Mouse (Mus musculus): ENCODE measurements around the gene Poln. TPM values are rescaled to one million over a fixed set of nuclear protein-coding genes. Genes with fewer than 3 reads are reported as not detected.

Poln gene
- total RNA-seq, 4 experiments from 2014 or later: 0.73 to 1.3 (median 1.1) TPM

- peak; percentile 19 to 37 for DNase-seq (ENCODE audit: low spot score in 2 of 2)
These were observed 50.0 kb downstream of the Poln start for GRCm38 (mm10) chr5:34119121-34119856.

GRCm38 (mm10) chr5:34105681-34106080 is 63.6 kb downstream of the Poln start:
- DNase-seq (ENCODE audit: low spot score in 2 of 2): no peak

GRCm38 (mm10) chr5:34097333-34097732 is 71.9 kb downstream of the Poln start:
- DNase-seq (ENCODE audit: low spot score in 2 of 2): peak; percentile 38 to 56

- no peak for DNase-seq (ENCODE audit: low spot score in 2 of 2)
These were observed 76.2 kb downstream of the Poln start for GRCm38 (mm10) chr5:34093021-34093420.

- DNase-seq (ENCODE audit: low spot score in 2 of 2): no peak
These were observed 136.7 kb downstream of the Poln start for GRCm38 (mm10) chr5:34032520-34032919.

DNA sequence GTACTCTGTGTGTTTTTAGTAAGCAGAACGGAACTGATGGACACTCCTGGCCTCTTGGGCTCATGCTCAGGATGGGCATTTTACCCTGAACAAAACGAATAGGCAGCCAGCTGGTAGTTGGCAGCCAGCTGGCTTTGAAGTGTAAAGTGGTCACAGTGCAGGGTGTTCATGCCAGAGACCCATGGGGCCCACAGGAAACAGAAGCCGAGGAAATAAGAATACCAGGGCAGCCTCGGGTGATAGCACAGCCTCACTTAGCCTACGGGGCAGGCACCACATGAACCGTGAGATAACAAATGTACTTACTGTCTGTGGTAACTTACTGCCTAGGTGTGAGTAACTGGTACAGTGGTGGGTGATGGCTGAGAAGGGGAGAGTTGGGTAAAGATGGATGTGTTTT is 138.2 kb downstream of the Poln start:
- no peak for DNase-seq (ENCODE audit: low spot score in 2 of 2)

DNA sequence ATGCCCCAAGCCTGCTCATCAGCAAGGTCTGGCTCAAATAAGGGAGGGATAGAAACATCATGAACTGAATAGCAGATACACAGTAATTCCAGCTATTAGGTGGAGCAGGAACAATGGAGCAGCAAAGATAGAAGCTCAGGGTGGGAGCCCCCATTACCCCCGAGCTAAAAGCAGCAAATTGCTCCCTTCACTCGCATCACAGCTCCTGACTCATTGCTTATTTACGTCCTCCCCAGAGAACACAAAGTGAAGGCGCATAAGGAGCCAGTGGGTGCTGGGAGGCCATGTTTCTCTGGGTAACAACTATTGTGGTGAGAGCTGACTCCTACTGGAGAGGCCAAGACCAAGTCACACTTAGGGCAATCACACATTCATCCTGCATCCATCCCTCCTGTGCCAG is 139.1 kb downstream of the Poln start:
- no peak for DNase-seq (ENCODE audit: low spot score in 2 of 2)

GRCm38 (mm10) chr5:34018968-34019367 is 150.3 kb downstream of the Poln start:
- DNase-seq (ENCODE audit: low spot score in 2 of 2): no peak

- DNase-seq (ENCODE audit: low spot score in 2 of 2): no peak
These were observed 154.6 kb downstream of the Poln start for GRCm38 (mm10) chr5:34014652-34015051.

DNA sequence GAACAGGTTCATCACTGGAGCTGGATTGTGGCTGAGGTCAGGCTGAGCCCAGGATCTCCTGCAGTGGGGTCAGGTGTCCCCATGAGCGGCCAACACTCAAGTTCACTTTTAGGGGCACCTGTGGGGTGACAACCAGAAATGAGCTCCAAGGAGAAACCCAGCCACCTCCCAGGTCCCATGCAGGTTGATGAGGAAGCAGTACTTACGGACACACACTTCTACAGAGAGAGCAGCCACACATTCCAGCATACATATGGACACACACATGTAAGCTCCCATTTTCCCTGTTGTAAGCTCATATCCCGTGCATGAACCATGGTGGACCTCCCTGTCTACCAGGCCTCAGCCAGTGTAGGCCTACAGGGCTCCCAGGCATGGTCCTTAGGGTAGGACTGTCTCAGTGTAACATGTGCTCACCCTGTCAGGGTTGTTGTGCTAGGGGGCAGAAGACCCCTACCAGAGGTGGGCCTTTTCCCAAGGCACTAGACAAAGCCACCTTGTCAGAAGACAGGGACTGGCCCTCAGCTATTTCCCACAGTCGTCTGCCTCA is 161.8 kb downstream of the Poln start:
- no peak for DNase-seq (ENCODE audit: low spot score in 2 of 2)

DNA sequence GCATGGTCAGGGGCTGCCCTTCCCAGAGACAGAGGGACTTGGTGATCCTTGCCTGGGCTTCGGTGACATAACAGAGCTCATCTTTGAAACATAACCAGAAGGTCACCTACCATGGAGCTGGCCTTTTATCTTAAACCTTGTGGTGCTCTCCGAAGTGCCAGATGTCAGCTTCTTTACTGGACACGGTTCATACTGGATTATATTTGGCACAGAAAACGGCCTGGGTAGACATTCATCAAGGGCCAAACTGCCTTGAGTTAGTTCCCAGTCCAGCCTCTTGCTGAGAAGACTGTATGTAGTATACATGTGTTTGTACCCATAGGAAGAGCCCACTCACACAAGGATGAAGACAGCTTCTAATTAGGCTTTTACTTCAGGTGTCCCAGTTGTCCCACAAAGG is 162.4 kb downstream of the Poln start:
- DNase-seq (ENCODE audit: low spot score in 2 of 2): no peak

GRCm38 (mm10) chr5:34004618-34005017 is 164.6 kb downstream of the Poln start:
- DNase-seq (ENCODE audit: low spot score in 2 of 2): no peak

GRCm38 (mm10) chr5:34002636-34003035 is 166.6 kb downstream of the Poln start:
- DNase-seq (ENCODE audit: low spot score in 2 of 2): no peak

GRCm38 (mm10) chr5:34001401-34001800 is 167.8 kb downstream of the Poln start:
- DNase-seq (ENCODE audit: low spot score in 2 of 2): no peak

DNA sequence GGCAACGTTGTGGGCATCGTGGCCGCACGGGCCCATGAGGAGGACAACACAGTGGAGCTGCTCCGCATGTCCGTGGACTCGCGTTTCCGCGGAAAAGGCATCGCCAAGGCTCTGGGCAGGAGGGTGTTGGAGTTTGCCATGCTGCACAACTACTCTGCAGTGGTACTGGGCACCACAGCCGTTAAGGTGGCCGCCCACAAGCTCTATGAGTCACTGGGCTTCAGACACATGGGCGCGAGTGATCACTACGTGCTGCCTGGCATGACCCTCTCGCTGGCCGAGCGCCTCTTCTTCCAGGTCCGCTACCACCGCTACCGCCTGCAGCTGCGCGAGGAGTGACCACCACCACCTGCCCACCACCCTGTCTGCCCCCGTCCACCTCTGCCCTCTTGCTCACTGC is 168.4 kb downstream of the Poln start:
- no peak for DNase-seq (ENCODE audit: low spot score in 2 of 2)

DNA sequence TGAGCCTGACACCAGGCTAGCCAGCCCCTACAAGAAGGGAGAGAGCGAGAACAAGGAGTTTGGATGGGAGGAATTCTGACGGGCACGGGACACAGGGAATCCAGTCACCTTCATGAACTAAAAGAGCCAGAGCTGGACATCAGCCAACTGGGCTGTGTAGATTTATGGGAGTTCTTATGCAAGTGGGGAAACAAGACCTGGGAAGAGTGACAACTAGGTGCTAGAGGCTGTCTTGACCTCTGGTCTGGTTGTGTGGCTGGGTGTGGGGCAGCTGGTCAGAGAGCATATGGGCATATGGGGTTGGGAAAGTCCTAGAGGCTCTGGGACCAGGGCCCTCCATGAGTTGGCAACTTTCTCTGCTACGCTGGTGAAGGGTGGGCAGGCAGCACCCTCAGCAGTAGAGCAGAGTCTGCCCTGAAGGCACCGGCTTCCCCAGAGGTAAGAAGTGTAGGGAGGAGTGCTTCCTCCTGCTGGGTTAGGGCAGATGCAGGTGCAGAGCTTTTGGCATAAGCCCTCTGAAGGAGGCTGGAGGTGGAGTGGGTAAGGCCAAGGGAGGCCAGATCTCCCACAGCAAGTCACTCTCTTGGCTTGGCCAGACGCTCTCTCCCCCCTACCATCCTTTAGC is 169.7 kb downstream of the Poln start:
- no peak for DNase-seq (ENCODE audit: low spot score in 2 of 2)

DNA sequence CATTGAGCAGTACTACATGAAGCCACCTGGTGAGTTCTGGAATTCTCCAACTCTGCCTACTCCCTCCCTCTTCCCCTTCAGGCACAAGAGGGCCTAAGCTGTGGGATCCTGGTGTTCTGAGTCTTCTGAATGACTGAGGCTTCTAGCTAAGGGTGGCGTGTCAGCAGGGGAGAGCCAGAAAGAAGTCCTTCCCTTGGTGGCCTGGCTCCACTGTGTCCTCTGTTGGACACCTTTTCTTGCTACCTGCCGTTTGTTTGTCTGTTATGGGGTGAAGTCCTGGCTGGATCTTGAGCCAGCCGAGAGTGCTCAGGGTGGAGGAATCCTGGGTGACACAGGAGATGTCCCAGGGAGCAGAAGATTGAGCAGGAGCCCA is 170.8 kb downstream of the Poln start:
- no peak for DNase-seq (ENCODE audit: low spot score in 2 of 2)

DNA sequence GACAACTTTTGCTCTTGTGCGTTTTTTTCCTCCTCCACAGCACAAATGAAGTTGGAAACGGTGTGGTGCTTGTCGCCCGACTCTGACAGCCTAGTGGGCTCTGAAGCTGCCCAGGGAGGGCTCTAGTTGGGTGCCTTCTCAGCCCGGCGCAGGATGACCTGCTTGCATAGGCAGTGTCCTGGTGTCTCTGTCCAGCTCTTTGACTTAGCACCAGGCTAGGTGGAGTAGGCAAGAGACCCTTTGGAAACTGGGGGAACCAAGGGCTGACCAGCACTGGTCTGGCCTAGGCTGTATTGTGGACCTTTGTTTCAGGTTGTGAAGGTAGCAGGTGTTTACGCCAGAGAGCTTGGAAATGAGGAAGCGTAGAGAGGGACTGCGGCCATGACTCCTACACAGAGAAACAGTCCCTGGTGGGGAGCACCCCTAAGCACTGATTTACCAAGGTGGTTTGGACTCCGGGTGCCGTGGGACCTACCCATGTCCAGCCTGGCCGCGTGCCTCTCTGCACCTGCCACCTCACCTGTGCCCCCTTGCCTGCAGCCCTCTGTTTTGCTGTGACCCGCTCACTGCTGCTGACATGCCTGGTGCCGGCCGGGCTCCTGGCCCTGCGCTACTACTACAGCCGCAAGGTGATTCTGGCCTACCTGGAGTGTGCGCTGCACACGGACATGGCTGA is 171.3 kb downstream of the Poln start:
- DNase-seq (ENCODE audit: low spot score in 2 of 2): no peak

DNA sequence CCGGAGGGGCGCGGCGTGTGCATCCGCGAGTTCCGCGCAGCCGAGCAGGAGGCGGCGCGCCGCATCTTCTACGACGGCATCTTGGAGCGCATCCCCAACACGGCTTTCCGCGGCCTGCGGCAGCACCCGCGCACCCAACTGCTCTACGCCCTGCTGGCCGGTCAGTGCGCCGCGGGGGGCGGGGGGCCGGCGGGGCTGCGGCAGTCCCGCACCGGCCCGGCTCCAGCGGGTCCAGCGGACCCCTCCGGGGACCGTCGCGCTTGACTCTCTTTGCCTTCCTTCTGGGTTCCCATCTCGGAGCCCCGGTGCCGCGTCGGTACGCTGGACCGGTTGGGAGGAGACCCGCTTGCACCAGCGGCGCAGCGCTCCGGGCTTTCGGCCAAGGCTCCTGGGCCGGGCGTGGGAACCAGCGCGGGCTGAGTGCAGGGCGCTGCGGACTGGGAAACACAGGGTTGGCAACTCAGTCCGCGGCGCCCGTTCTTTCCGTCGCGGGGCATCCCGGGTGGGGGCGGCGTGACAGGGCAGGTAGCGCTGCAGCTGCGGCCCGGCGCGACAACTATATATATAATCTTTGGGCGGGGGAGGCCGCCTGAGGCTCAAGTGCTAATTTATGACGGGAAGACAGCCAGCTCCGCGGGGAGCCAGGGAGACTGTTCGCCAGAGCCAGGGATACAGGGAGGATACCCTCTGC is 172.1 kb downstream of the Poln start:
- peak; percentile 49 to 55 for DNase-seq (ENCODE audit: low spot score in 2 of 2)

GRCm38 (mm10) chr5:33996694-33997045 is 172.6 kb downstream of the Poln start:
- DNase-seq (ENCODE audit: low spot score in 2 of 2): no peak

GRCm38 (mm10) chr5:33995843-33996693 is 173.2 kb downstream of the Poln start, which contains the start of gene Nat8l:
Gene Nat8l (plus strand): TSS chr5:33995984.
- peak; percentile 84 to 85 for DNase-seq (ENCODE audit: low spot score in 2 of 2)
